Mouse (Mus musculus): ENCODE results near the gene Glt1d1. TPM values are rescaled to one million over a fixed set of nuclear protein-coding genes. Genes with fewer than 3 reads are reported as not detected.

The Glt1d1 gene
- total and polyA plus RNA-seq, 3 experiments: 0.19 TPM; not detected in 2

GRCm38 (mm10) chr5:127714783-127715704, 83.0 kb downstream of the Glt1d1 start:
- peak; percentile 76 for DNase-seq (ENCODE audit: low read depth, low spot score)
- H3K36me3 ChIP-seq (ENCODE audit: control insufficient read depth in 1 of 2, insufficient read depth in 2 of 2, low read length in 2 of 2): peaks cover 0 to 12% of the 10 kb centered on the region in 2 experiments; a peak in 2 of 4 replicates
- peaks cover 6 to 11% of the 10 kb centered on the region in 2 experiments; a peak in 2 of 4 replicates for H3K4me1 ChIP-seq (ENCODE audit: control insufficient read depth in 1 of 2, insufficient read depth in 2 of 2, low read length in 2 of 2)
- H3K9ac ChIP-seq (ENCODE audit: control insufficient read depth, low read depth, low read length, poor library complexity, severe bottlenecking): peak overlapping the region; percentile 58
- H3K27ac ChIP-seq (ENCODE audit: control insufficient read depth, low read depth, low read length): peak overlapping the region; percentile 95
- TF ChIP-seq KAT2A (conservative IDR thresholded peaks at IDR 0.05; ENCODE audit: low read depth, low read length): no peak
- no peak for TF ChIP-seq POLR2AphosphoS2 (IDR thresholded peaks at IDR 0.05; ENCODE audit: low read length)
- no peak for TF ChIP-seq POLR2AphosphoS5 (IDR thresholded peaks at IDR 0.05; ENCODE audit: borderline replicate concordance, low read depth, low read length)
- peak; percentile 44 to 52 for TF ChIP-seq EP300 (IDR thresholded peaks at IDR 0.05; ENCODE audit: low read depth in 1 of 2, low read length in 2 of 2)
- no peak; the same call in 1 of the 2 replicates for TF ChIP-seq RAD21 (IDR thresholded peaks at IDR 0.05; ENCODE audit: low read depth, low read length)
- peak; percentile 73; the same call in 1 of the 2 replicates for TF ChIP-seq BHLHE40 (IDR thresholded peaks at IDR 0.05; ENCODE audit: borderline replicate concordance, low read depth, low read length)
- peak; percentile 87 for TF ChIP-seq JUND (IDR thresholded peaks at IDR 0.05; ENCODE audit: low read depth, low read length)
- TF ChIP-seq E2F4 (IDR thresholded peaks at IDR 0.05; ENCODE audit: borderline replicate concordance, low read depth, low read length): no peak
- TF ChIP-seq MAX (IDR thresholded peaks at IDR 0.05; ENCODE audit: low read length): peak; percentile 21; the same call in 1 of the 2 replicates
- TF ChIP-seq POLR2A (IDR thresholded peaks at IDR 0.05; ENCODE audit: control insufficient read depth in 1 of 2, insufficient read depth in 1 of 2, low read depth in 1 of 2, low read length in 2 of 2, poor library complexity in 1 of 2): no peak
- TF ChIP-seq GATA1 (IDR thresholded peaks at IDR 0.05; ENCODE audit: low read depth, low read length): peak; percentile 65
- TF ChIP-seq ZMIZ1 (IDR thresholded peaks at IDR 0.05; ENCODE audit: low read depth, low read length): no peak
- peak; percentile 53 for TF ChIP-seq TAL1 (IDR thresholded peaks at IDR 0.05; ENCODE audit: low read length)
- 0 out of 2 replicates have a peak, but pooled peaks have one; percentile 17 for TF ChIP-seq SMC3 (IDR thresholded peaks at IDR 0.05; ENCODE audit: low read depth, low read length)
- peak; percentile 45 to 62 (median 50) for TF ChIP-seq CTCF (IDR thresholded peaks at IDR 0.05 in 2 of 3, conservative IDR thresholded peaks at IDR 0.05 in 1 of 3; ENCODE audit: control insufficient read depth in 1 of 3, insufficient read depth in 1 of 3, low read depth in 2 of 3, low read length in 3 of 3, poor library complexity in 1 of 3, severe bottlenecking in 1 of 3)
- TF ChIP-seq TCF12 (IDR thresholded peaks at IDR 0.05; ENCODE audit: low read depth, low read length): peak; percentile 59
- TF ChIP-seq ETS1 (IDR thresholded peaks at IDR 0.05; ENCODE audit: low read depth, low read length): 0 out of 2 replicates have a peak, but pooled peaks have one; percentile 35
- TF ChIP-seq MXI1 (IDR thresholded peaks at IDR 0.05; ENCODE audit: low read depth, low read length): peak; percentile 56; the same call in 1 of the 2 replicates
- TF ChIP-seq SIN3A (IDR thresholded peaks at IDR 0.05; ENCODE audit: low read length): 0 out of 2 replicates have a peak, but pooled peaks have one; percentile 20
- TF ChIP-seq MYC (IDR thresholded peaks at IDR 0.05; ENCODE audit: low read depth, low read length): peak; percentile 36; the same call in 1 of the 2 replicates
- TF ChIP-seq UBTF (IDR thresholded peaks at IDR 0.05; ENCODE audit: borderline replicate concordance, insufficient read depth, low read depth, low read length): no peak
- no peaks in the 10 kb centered on the region; the same call in 1 of the 2 replicates for H3K79me2 ChIP-seq (ENCODE audit: control insufficient read depth, insufficient read depth, low read length, poor library complexity)
- no peaks in the 10 kb centered on the region for H3K27me3 ChIP-seq (ENCODE audit: control insufficient read depth in 1 of 2, insufficient read depth in 2 of 2, low read length in 2 of 2)
- H3K9me3 ChIP-seq (replicated peaks; ENCODE audit: insufficient read depth, low read length): no peaks in the 10 kb centered on the region
- H3K4me3 ChIP-seq (ENCODE audit: control insufficient read depth in 1 of 2, insufficient read depth in 1 of 2, low read depth in 2 of 2, low read length in 2 of 2): peak overlapping the region; percentile 6 to 14

All from MEL (cell line).